Comparison of ENCODE assay signal across 10 mouse cellular contexts in the genomic region with DNA sequence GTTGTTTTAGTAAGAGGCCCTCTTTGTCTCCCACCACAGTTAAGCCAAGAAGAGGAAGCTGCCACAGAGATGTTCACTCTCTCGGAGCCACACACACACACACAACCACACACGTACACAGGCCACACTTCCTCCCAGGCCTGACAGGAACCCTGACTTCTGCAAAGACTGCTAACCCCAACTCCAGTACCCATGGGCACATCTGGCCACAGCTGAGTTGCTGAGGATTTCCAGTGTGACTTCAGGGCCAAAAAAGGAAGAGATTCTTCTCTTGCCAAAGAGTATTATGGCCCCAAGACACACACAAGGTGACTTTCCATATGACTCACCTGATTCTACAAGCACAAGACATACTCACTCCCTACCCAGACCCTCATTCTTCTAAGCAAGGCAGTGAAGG. TPM values are rescaled to one million over a fixed set of nuclear protein-coding genes. Genes with fewer than 3 reads are reported as not detected.
DNase-seq lines count a peak whose midpoint lies in the region; ATAC-seq lines count a peak whose summit lies in the region.
"Had no signal": no experiment of that assay in that cellular context is flagged by ENCODE, and none has a peak within 500 bp of the region (broad histone marks: within the 10 kb centered on the region; RNA-seq: fewer than 3 reads in every experiment).

No protein-coding gene starts in this region.

- no peaks in the 10 kb centered on the region for H3K27me3 ChIP-seq in heart, embryonic 11.5 days (ENCODE audit: control insufficient read depth, insufficient read depth, low read length)
- no peaks in the 10 kb centered on the region for H3K27me3 ChIP-seq in liver, embryonic 12.5 days (replicated peaks)
- no peaks in the 10 kb centered on the region for H3K27me3 ChIP-seq in midbrain, embryonic 11.5 days (ENCODE audit: control insufficient read depth, insufficient read depth, low read length)
- H3K27me3 ChIP-seq: embryonic facial prominence, embryonic 15.5 days had no signal

- peak; percentile 18 to 20 for DNase-seq in heart, adult 9 months (ENCODE audit: low spot score in 2 of 2)
- DNase-seq in CD4-positive helper T cell, adult 2 months (ENCODE audit: low read depth, low spot score), result peak; percentile 32
- DNase-seq in cerebellum, adult 18-20 months, result no peak
- no peak for DNase-seq in left cerebral cortex, postnatal 36 days (ENCODE audit: low spot score in 2 of 2)
- no peak for DNase-seq in midbrain, embryonic 11.5 days (ENCODE audit: low spot score, missing footprints)
- DNase-seq: kidney, adult 8-10 months had no signal

- H3K4me2 ChIP-seq in heart, embryonic 11.5 days, result no peak overlapping the region
- H3K4me2 ChIP-seq in liver, embryonic 12.5 days, result no peak overlapping the region
- H3K4me2 ChIP-seq in midbrain, embryonic 11.5 days, result no peak overlapping the region
- H3K4me2 ChIP-seq: embryonic facial prominence, embryonic 15.5 days had no signal

- H3K36me3 ChIP-seq in heart, embryonic 11.5 days (ENCODE audit: control insufficient read depth, insufficient read depth, low read length), result no peaks in the 10 kb centered on the region
- H3K36me3 ChIP-seq in liver, embryonic 12.5 days, result no peaks in the 10 kb centered on the region
- no peaks in the 10 kb centered on the region for H3K36me3 ChIP-seq in midbrain, embryonic 11.5 days (ENCODE audit: control insufficient read depth, insufficient read depth, low read length)
- H3K36me3 ChIP-seq: embryonic facial prominence, embryonic 15.5 days had no signal

- peaks cover 15% of the 10 kb centered on the region for H3K4me1 ChIP-seq in heart, embryonic 11.5 days (ENCODE audit: control insufficient read depth, insufficient read depth, low read length)
- peaks cover 11% of the 10 kb centered on the region for H3K4me1 ChIP-seq in liver, embryonic 12.5 days
- H3K4me1 ChIP-seq in midbrain, embryonic 11.5 days (ENCODE audit: control insufficient read depth, insufficient read depth, low read length), result no peaks in the 10 kb centered on the region
- H3K4me1 ChIP-seq: embryonic facial prominence, embryonic 15.5 days had no signal

- intact Hi-C loops in left cerebral cortex, postnatal 36 days (cut with DNase I), result no loop called here

- H3K27ac ChIP-seq in heart, embryonic 11.5 days (ENCODE audit: low read depth, low read length), result no peak overlapping the region
- H3K27ac ChIP-seq in liver, embryonic 12.5 days, result peak overlapping the region; percentile 62; the same call in 1 of the 2 replicates
- H3K27ac ChIP-seq in midbrain, embryonic 11.5 days (ENCODE audit: low read depth, low read length), result no peak overlapping the region
- H3K27ac ChIP-seq: embryonic facial prominence, embryonic 15.5 days had no signal

- WGBS in heart, embryonic 11.5 days (ENCODE audit: insufficient replicate concordance), result 60% methylated on average over 2 of the region's 2 CpGs
- WGBS in liver, embryonic 12.5 days (ENCODE audit: insufficient replicate concordance), result 32% methylated on average over 2 of the region's 2 CpGs
- WGBS in midbrain, embryonic 11.5 days, result 86% methylated on average over 2 of the region's 2 CpGs

- no peaks in the 10 kb centered on the region for H3K9me3 ChIP-seq in heart, embryonic 11.5 days (replicated peaks; ENCODE audit: control insufficient read depth, low read length)
- H3K9me3 ChIP-seq in liver, embryonic 12.5 days (replicated peaks), result no peaks in the 10 kb centered on the region
- H3K9me3 ChIP-seq in midbrain, embryonic 11.5 days (ENCODE audit: control insufficient read depth, low read length), result no peaks in the 10 kb centered on the region
- H3K9me3 ChIP-seq: embryonic facial prominence, embryonic 15.5 days had no signal

- H3K9ac ChIP-seq in heart, embryonic 11.5 days (ENCODE audit: low read depth, low read length), result no peak overlapping the region
- no peak overlapping the region for H3K9ac ChIP-seq in liver, embryonic 12.5 days
- no peak overlapping the region for H3K9ac ChIP-seq in midbrain, embryonic 11.5 days (ENCODE audit: low read length)
- H3K9ac ChIP-seq: embryonic facial prominence, embryonic 15.5 days had no signal

- no peak overlapping the region for H3K4me3 ChIP-seq in heart, embryonic 11.5 days (ENCODE audit: low read depth, low read length)
- H3K4me3 ChIP-seq in liver, embryonic 12.5 days, result no peak overlapping the region
- no peak overlapping the region for H3K4me3 ChIP-seq in midbrain, embryonic 11.5 days (ENCODE audit: low read depth, low read length)
- H3K4me3 ChIP-seq: embryonic facial prominence, embryonic 15.5 days had no signal

- ATAC-seq in heart, embryonic 11.5 days (replicated peaks; ENCODE audit: insufficient number of reproducible peaks, low FRiP score, low TSS enrichment), result no peak
- no peak for ATAC-seq in liver, embryonic 12.5 days
- ATAC-seq in neutrophil, adult 5-6 weeks (ENCODE audit: extremely low read depth, insufficient number of reproducible peaks, low FRiP score, poor library complexity, severe bottlenecking), result peak; percentile 90
- no peak for ATAC-seq in midbrain, embryonic 11.5 days (ENCODE audit: low FRiP score)

RNA-seq across cellular contexts. Expression of a gene that starts 34.1 kb away (rescaled TPM):
- polyA plus RNA-seq in heart, embryonic 11.5 days (2014; fragmentation: Nextera tagmentation; extraction: Ambion mirVana), result 22.9 and 26.2 TPM in 2 replicates
- polyA plus RNA-seq in liver, embryonic 12.5 days (2016; fragmentation: Nextera tagmentation; extraction: Ambion mirVana), result 5.8 and 7.4 TPM in 2 replicates
- total RNA-seq in neutrophil, adult 5-6 weeks (2017), result 150 and 151 TPM in 2 replicates
- total RNA-seq in left cerebral cortex, postnatal 36 days (2021), result 100 to 1,000 TPM; 439 to 452 TPM
- 41.4 and 41.9 TPM in 2 replicates for polyA plus RNA-seq in midbrain, embryonic 11.5 days (2014; fragmentation: Nextera tagmentation; extraction: Ambion mirVana)

Comparison
In these comparisons a context has a peak if more than half of its experiments do, and no peak if none do; other contexts are left out.
1. DNase-seq: peak in heart, adult 9 months (2 of 2) and CD4-positive helper T cell, adult 2 months (single experiment); none in cerebellum, adult 18-20 months (0 of 2), left cerebral cortex, postnatal 36 days (0 of 2) and midbrain, embryonic 11.5 days (single experiment).